Mouse (Mus musculus) layer of hippocampus, postnatal 36 days (tissue): Measurements from ENCODE around the gene Magix. TPM values are rescaled to one million over a fixed set of nuclear protein-coding genes. Genes with fewer than 3 reads are reported as not detected.

Source experiments
- DNase-seq, 2 experiments: peaks; one replicate each; pipeline ENCODE4 v3.0.0; 2022
- total RNA-seq, 2 experiments: library from RNA; stranded (reverse); gene quantifications; 2 replicates each; pipeline ENCODE4 v1.2.3; 2021

Magix gene
- total RNA-seq, 2 experiments from 2014 or later, result 0.15 to 0.30 TPM

GRCm38 (mm10) chrX:7673578-7674281 is 7.3 kb downstream of the Magix start:
- no peak for DNase-seq

DNA sequence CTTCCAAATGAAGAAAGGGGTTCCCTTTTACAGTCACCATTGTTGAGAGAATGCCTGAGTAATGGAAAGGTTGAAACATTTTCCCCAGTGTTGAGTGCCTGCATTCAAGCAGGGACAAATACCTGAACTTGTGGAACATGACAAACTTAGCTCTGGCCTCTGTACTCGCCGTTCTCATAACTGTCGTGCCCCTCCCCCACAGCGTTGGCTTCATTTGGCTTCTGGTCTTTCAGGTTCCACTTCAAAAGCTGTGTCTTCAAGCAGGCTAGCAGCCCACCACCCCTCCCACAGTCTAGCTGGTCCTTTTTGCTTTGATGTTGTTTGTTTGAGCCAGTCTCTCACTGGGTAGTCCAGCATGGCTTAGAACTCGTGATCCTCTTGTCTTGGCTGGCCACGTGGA is 8.3 kb downstream of the Magix start:
- no peak for DNase-seq

DNA sequence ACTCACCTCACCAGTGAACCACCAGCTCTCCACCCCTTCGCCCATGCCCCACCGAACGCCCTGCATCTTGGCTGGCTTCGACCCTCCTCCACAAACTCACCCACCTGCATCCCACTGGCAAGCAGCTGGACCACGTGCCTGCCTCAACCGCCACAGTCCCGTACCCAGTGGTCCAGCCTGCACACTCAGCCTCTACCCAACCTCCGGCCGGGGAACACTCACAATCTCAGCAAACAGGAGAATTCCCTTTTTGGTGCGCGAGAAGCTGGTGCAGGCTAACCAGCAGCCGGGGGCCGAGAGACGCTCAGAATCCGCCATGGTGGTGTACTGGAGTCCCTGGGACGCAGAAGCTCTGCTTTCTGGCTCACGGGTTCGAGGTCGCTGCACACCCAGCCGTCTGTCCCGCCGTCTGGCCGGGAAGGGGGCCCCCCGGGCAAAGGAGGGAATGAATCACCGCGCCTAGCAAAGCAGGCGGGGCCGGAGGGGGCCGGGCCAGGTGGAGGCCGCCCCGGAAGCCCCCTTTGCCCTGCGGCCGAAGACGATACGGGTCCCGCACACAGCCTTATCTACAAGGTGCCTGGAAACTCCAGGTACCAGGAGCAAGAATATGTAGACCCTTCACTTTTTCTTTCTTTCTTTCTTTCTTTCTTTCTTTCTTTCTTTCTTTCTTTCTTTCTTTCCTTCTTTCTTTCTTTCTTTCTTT is 10.0 kb downstream of the Magix start, which contains the start of gene Plp2:
Plp2 (minus strand) TSS at position 470 of the 703 bp plus-strand sequence.
- DNase-seq, result no peak

GRCm38 (mm10) chrX:7670390-7670881 is 10.6 kb downstream of the Magix start:
- no peak for DNase-seq

GRCm38 (mm10) chrX:7665739-7666502 is 15.1 kb downstream of the Magix start:
- DNase-seq, result no peak

- no peak for DNase-seq
Observed at GRCm38 (mm10) chrX:7664791-7665190, 16.3 kb downstream of the Magix start.

GRCm38 (mm10) chrX:7662936-7663335 is 18.1 kb downstream of the Magix start:
- DNase-seq, result no peak

DNA sequence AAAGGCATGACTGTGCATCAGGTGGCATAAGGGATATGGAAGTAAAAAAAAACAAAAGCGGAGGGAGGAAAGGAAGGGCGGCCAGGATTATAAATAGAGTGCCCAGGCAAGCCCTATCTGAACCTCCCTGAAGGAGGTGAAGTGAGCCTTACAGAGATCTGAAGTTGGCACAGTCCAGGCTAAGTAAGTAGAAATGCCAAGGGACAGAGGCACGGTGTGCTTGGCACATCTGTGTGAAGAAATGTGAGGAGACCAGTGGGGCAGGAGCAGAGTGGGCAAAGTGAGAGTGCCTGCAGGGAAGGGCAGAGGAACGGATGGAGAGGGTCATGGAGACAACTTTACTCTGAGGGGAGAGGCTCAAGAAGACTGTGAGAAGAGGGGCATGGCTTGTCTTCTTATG is 20.0 kb downstream of the Magix start:
- no peak for DNase-seq

DNA sequence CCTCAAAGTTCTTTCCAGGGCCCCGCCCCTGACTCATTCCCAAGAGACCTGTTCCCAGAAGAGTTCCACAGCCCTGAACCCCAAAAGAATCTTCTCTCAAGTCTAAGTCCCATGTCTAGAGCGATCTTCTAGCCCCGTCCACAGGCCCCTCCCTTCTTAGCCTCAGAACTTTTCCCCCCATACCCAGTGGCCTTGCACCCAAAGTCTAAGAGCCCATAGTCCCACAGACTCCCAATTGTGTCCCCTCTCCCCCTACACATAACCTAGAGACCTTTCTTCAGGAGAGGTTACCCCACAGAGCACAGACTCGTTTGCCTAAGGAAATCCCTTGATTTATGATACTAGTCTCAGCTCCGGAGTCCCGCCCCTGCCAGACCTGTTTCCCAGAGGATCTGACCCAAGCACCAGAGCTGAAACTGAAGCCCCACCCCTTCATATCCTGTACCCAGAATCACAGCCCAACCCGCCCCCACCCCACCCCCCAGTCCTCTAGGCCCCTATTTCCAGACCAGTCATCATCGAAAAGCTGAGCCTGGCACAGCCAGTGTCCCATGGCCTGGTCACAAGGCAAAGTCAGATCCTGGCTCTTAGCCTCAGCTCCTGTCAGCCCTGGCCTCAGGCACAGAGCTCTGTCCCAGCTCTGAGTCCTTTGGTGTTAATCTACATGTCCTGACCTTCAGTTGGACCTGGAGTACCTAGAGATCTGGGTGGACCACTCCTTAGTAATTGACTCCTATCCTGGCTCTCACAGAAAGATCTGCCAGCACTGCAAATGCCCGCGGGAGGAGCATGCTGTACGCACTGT is 22.1 kb downstream of the Magix start:
- DNase-seq, result no peak

DNA sequence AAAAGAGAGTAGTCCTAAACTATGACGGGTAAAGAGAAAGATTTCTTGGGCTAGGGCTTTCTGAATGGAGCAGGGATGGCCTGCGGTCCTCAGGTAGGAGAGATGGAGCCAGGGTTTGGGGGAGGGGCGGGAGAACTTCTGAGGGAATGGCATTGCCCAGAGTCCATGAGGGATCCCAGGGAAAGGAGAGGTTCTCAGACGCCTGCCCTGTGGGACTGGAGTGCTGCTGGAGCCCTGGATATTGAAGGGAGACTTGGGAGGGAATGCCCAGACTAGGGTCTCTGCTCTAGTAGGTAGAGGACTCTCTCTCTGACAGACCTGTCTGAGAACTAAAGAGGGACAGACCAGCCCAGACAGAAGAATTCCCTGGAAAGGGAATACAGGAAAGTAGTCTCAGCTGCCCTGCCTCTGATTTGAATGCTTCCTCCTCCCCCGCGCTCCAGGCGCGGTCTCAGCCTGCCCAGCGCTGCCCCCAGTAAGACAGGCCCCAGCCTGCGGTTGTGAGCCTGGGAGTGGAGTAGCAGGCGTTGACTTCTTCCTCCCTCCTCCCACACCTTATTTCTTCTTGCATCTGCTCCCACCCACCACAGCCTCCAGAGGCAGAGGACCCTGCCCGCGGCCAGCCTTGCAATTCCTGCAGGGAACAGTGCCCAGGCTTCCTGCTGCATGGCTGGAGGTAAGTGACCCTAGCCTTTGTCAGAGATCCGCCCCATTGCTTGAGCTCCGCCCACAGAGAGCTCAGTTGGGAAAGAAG is 22.8 kb downstream of the Magix start:
- no peak for DNase-seq

GRCm38 (mm10) chrX:7657221-7657639 is 23.8 kb downstream of the Magix start, which contains the start of gene Prickle3:
Gene Prickle3 (plus strand): TSS chrX:7657260.
- DNase-seq, result no peak

DNA sequence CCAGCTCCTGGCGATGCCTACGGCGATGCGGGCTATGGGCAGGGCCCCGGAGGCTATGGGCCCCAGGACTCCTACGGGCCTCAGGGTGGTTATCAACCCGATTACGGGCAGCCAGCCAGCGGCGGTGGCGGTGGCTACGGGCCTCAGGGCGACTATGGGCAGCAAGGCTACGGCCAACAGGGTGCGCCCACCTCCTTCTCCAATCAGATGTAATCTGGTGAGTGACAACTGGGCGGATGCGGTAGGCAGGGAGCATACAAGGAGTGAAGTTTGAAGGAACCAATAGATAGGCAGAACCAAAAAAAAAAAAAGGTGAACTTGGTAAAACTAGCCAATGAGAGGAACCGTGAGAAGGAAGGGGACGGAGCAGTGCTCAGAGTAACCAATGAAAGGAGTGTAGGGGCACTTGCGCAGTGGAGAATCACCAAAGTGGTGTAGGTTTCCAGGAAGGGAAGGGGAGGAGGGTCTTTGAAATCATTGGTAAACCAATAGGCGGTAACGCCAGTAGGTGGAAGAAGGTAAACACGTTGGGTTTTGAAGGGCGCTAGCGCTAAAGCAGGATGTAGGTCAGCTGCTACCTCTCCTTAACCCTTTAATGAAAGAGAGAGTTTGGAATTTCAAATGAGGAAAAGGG is 32.3 kb downstream of the Magix start:
- DNase-seq, result peak; percentile 46 to 58

GRCm38 (mm10) chrX:7645349-7645748 is 35.7 kb downstream of the Magix start:
- DNase-seq, result peak in 1 of 2 experiments; percentile 50

- no peak for DNase-seq
Observed at GRCm38 (mm10) chrX:7640785-7641184, 40.3 kb downstream of the Magix start.

GRCm38 (mm10) chrX:7639536-7640325 is 41.3 kb downstream of the Magix start:
- no peak for DNase-seq

DNA sequence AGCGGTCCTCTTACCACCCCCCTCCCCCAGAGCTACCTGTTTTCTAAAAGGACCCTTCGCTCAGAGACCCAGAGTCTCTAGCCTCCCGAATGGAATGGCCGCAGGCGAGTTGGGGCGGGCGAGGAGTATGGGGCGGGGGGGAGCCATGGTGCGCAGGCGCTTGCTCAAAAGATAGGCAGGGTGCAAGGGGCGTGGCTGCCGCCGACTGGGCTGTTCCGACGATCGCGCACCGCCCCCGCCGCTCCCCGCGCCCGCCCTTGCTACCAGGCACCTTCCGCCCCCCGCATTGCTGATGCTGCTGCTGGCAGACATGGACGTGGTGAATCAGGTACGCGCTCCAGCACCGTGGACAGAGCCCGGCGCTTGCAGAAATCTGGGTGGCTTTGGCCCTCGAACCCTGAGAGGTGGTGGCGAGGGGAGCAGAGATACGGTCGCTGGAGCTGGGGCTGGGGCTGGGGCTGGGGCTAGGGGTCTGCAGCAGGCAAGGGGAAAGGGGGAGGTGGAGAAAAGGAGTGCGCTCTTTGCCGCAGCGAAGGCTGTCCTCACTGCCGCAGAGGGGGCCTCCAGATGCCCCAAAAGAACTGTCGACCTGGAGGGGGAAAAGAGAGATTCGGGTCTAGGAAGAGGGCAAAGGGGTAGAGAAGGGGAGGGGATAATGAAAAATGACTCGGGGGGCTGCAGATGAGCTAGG is 42.5 kb downstream of the Magix start, which contains the start of gene Syp:
Syp (plus strand) TSS at position 71 of the 691 bp plus-strand sequence.
- DNase-seq, result peak; percentile 82 to 84

- DNase-seq, result no peak
Observed at GRCm38 (mm10) chrX:7635101-7635500, 46.0 kb downstream of the Magix start.

- DNase-seq, result no peak
Observed at GRCm38 (mm10) chrX:7632560-7632959, 48.5 kb downstream of the Magix start.
